Mouse (Mus musculus) skeletal muscle tissue, adult 2 months (tissue): ENCODE results near the gene Grm7.

Source experiments
- DNase-seq: peaks from one replicate; pipeline ENCODE4 v3.0.0-alpha.2; 2012; ENCODE audit warnings: low read depth, low spot score

Gene Grm7

DNA sequence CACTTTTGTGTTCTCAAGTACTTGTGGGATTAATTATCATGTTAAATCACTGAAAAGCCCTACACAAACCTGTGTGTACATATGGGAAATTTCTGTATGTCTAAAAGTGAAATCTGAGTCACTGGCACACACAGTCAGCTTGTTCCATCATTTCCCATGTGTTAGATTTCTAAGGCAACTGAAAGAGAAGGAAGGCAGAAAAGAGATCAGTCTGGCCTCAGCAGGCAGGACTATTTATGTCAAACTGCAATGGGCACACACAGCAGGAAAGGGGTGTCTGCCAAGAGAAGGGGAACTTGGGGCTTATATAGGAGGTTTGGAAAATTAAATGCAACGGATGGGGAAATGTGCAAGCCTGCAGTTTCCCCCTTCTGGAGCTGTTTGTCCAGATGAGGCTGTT, 913.2 kb downstream of the Grm7 start:
- DNase-seq = no peak

DNA sequence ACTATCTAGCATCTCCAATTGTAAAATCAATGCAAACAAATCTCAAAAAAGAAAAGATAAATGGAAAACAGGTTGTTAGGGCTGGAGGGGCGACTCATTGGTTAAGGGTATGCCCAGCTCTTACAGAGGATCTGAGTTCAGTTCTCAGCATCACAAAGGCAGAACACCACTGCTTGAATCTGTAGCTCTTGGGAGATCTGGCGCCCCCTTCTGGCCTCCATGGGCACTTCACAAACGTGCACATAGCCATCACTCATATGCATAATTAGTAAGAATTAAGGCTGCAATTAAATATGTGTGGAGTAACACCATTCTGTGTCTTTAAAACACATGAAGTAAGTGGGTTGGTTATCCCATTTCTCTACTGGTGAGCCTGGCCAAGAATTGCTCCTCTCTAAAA, 914.1 kb downstream of the Grm7 start:
- DNase-seq = no peak

DNA sequence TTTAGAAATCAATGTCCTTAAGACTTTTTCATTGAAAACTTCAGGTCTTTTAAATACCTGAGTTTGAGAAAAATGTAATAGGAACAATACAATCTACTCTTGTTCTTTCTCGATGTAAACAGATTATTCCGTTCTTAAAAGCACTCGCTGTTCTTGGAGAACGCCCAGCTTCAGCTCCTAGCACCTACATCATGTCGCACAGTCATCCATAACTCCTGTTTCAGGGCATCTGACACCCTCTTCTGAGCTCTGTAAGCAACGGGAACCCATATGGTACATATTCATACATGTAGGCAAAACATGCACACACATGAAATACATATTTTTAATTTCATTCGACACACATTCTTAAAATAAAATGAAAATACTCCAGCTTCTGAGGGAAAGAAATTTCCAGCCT, 916.0 kb downstream of the Grm7 start:
- no peak for DNase-seq

DNA sequence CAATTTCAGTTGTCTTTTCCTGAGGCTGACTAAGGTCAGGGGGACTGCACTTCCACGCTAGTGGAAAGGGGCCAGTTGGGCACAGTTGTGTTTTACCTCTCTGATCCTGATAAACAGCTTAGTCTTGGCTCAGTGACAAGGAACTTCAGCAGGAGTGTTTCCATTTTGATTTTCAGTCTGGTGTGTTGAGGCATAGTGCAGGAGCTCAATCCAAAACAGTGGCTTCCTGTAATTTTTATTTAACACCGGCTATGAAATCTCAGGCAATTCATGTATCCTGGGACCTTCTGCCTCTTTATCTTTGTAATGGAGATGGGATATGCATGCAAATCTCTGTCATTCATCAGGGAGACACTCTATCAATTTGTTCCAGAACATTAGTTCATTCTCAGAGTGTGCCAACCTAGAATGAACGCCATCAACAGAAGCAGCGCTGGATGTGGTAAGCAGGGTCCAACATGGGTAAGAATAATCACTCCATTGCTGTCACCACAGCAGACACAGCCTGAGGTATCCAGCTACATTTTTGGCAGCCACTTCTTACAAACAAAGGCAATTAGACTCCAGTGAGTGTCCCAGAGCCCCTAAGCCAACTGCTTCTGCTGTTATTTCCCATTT, 926.2 kb downstream of the Grm7 start:
- no peak for DNase-seq

DNA sequence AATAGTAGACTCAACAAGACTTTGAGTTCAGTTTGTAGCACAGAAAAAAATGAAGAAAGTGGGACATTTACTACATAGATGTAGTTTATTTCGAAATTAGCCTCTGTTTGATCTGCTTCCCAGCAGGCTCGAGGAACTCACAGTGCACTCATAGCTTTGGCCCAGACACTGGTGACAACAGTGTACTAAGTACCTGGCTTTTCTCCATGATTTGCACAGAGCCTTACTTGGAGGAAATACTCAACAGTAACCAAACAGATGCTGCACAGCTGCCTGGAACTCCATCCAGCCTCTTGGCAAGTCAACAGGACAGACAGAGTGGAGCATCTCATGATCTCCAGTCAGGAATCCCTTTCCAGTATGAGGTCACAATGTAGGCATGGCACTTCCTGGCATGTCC, 939.5 kb downstream of the Grm7 start:
- DNase-seq = peak; percentile 74

DNA sequence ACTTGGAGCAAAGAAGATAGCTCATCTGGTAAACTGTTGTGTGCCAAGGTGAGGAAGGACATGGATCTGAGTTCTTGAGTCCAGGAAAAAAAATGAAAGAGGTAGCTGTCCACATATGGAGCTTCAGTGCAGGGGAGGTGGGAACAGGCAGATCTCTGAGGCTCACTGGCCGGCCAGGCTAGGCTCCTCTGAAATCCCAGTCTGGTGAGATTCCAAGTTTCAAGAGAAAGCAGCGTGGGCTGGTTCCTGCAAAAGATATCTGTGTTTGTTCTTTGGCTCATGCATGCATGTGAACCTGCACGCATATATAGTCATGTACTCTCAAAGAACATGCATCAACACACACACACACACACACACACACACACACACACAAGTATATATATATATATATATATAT, 942.2 kb downstream of the Grm7 start:
- no peak for DNase-seq

DNA sequence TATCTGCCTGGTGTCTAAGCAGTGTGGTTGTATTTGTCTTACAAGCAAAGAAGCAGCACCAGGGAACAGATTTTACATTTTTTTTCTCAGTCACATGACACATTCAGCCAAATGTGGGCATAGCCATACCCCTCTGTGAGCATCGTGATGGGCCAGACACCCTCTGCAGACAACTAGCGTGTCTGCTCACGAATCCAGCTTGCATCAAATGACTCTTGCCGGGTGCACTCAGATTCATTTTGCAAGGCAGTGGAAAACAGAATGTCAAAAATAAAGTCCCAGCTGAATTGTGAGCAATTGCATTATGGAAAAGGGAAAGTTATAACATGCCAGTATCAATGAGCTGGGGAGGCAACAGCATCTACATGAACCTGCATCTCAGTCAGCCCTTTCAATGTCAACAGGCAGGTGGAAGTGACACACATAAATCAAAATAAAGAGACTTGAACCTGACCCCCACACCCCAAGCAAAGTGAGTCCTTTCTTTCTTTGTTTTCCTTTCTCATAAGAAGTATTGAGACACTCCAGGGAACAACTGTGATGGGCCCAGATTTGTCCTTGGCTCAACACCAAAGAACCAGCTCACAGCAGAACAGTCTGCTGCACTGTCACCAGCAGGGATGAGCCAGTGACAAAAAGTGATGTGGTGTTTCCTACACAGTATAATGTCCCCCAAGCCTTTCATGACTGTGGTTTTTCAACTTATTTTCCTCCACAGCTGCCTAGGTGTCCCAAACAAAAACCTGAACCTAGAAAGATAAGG, 956.7 kb downstream of the Grm7 start:
- no peak for DNase-seq

DNA sequence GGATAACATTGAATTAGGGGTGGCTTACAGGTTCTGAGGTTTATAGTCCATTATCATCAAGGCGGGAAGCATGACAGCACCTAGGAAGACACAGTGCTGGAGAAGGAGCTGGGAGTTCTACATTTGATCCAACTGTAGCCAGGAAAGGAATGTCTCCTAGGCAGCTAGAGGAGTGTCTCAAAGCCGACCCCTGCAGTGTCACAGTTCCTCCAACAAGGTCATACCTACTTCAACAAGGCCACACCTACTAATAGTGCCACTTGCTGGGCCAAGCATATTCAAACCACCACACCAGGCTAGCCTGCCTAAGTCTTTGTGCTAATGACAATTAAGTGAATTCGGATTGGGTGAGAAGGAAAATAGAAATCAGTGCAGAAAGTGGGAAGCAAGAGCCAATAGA, 965.0 kb downstream of the Grm7 start:
- DNase-seq = no peak

DNA sequence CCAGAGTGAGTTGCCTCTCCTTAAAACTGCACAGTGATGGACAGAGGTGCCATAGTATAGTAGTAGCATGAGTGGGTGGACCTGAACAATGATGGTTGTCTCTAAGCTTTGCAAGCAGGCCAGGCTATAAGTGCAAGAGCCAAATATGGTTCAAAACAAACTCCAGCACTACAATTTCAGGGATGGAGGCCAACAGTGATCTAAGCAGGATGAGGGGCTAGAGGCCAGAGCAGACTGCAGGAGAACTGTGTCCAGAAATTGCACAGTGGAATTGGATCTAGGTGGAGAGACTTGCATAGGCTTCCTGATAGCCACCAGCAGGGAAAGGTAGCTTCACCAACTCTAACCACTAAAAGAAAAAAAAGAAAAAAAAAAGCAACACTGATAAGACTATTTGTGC, 968.5 kb downstream of the Grm7 start:
- DNase-seq = no peak
